Mouse (Mus musculus) frontal cortex, postnatal 14 days (tissue): ENCODE results near the gene Arhgef2.
A peak's percentile ranks its signal among the peaks of the same experiment; 100 is the strongest.
"Not testable (repeated sequence)": the region's sequence is repeated elsewhere in the genome, so short reads cannot be mapped to it uniquely, and the experiment has no call there.

Source experiments
- DNase-seq, 2 experiments: peaks; one replicate each; pipeline ENCODE4 v3.0.0; 2022; ENCODE audit warnings: low spot score in 2 of 2

Arhgef2 gene

DNA sequence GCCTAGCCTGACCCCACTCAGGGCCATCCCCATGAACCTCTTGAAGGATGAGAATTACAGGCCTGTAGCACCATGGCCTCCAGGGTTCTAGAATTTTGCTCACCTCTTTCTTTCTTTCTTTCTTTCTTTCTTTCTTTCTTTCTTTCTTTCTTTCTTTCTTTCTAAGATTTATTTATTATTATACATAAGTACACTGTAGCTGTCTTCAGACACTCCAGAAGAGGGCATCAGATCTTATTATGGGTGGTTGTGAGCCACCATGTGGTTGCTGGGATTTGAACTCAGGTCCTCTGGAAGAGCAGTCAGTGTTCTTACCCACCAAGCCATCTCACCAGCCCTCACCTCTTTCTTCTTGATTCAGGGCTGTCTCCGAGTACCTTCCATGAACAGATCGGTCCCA is at the start of gene Arhgef2:
TSS of gene Arhgef2 (plus strand) at position 301 of the 400 bp plus-strand sequence.
- DNase-seq = not testable (repeated sequence)

DNA sequence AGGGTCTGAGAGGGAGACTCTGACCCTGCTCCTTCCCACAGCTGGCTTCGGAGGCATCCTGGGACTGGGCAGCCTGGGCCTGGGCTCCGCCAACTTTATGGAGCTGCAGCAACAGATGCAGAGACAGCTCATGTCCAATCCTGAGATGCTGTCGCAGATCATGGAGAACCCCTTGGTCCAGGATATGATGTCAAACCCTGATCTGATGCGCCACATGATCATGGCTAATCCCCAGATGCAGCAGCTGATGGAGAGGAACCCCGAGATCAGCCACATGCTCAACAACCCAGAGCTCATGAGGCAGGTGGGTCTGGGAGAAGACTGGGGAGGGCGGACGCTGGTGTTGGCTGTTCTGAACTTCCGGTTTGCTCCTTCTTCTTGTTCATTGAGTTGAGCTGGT is 49.1 kb upstream of the Arhgef2 start:
- DNase-seq = no peak

DNA sequence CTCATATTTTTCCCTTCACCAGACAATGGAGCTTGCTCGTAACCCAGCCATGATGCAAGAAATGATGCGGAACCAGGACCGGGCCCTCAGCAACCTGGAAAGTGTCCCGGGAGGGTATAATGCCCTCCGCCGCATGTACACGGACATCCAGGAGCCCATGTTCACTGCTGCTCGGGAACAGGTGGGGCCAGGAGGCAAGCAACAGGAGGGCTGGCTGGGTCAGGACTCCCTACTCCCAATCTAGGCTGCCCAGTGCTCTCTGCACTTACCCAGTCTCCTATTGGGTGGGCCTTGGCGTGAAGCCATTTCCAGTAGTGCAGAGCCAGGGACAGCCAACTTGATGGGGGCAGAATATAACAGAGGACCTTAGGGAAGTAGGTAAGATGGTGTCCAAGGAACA is 46.2 kb upstream of the Arhgef2 start:
- DNase-seq = no peak

DNA sequence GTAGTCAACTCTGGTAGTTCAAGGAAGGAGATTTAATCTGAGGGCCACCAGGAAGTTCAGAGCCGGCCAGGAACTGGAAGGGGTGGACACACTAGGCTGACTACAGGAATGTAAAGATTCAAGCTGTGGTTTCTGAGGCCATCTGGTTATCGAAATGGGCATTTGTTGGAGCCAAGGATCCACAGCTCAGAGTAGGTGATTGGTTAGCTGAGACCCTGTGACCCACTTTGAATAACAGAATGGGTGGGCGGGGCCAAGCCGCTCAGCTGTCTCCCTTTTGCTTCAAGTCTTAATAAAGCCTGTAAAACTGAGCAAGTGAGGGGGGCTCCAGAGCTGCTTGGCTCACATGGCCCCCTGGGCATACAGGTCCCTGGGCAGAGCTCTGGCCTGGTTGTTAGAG is 43.8 kb upstream of the Arhgef2 start:
- DNase-seq = no peak

DNA sequence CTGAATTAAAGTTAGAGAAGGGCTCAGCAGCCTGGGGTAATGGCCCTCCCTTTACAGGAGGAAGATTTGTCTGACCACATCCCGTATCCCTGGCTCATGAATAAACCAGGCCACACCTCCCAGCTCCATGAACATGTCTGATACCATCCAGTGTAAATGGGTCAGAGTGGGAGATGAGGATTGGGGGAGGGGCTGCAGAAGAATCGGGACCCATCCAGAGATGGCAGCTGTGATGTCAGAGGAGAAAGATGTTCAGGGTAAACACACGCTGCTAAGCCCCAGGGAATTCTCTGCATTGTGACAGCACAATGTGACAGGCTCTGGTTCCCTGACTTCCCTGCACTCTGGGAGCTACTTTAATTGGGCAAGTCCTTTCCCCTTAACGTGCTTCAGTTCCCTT is 42.3 kb upstream of the Arhgef2 start:
- no peak for DNase-seq

DNA sequence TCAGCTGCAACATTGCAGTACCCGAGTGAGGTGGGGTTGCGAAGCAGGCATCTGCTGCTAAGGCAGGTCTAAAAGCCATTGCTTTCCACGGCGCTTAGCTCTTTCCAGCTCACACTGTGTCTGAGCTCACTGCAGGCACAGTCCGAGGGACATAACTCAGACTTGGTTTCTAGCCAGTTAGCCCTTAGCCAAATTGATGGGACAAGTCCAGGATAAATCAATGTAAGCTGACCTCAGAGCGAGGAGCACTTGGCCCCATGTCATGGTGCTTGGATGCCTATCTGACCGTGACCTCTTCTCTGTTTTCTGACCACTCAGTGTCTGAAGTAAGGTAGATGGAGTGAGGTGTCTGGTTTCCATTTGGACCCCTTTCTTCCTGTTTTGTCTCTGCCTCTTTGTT is 41.8 kb upstream of the Arhgef2 start:
- no peak for DNase-seq

DNA sequence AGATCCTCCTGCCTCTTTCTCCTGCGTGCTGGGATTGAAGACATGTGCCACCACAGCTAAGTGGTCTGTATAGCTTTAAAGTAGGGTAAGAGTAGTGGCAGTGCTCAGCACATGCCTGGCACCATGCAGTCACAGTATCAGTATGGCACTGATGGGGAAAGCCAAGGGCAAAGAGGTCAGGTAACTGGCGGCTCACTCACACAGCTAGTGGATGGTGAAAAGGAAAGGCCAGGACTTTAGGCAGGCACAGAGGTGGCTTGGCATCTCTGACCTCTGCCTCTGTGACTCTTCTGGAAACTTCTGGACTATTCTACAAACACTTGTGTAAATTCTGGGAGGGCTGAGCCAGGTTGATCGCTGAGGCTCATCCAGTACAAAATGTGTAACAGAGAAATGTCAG is 39.6 kb upstream of the Arhgef2 start:
- no peak for DNase-seq

DNA sequence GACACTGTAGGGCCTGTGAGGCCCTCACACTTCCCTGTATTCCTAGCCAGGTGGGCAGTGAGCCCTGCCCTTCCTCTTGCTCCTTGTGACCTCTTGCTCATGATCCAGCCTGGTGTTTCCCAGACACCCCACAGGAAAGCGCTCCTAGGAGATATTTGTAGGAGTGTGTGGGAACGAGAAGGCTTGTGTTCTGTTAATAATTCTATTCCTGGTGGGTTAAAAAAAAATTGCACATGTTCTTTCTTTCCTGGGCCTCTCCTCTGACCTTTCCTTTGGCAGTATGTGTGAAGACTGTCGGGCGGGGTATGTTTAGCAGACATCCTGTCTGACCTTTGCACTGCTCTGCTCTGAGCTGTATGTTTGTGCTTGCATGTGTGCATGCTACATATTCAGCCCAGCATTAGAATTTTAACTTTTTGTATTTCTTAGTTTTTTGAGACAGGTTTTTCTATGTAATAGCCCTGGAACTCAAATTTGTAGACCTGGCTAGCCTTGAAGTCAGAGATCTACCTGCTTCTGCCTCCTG is 39.2 kb upstream of the Arhgef2 start:
- no peak for DNase-seq

DNA sequence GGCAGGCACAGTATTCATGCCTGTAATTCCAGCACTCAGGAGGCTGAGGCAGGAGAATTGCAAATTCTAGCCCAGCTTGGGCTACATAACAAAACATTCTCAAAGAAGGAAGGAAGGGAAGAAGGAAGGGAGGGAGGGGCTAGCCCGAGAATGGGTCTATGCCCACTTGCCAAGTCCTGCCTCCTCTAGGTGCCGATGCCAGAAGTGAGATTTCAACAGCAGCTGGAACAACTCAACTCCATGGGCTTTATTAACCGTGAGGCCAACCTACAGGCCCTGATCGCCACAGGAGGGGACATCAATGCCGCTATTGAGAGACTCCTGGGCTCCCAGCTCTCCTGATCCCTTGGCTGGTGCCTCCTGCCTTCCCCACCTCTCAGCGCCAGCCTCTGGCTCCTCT is 37.9 kb upstream of the Arhgef2 start:
- DNase-seq = no peak

DNA sequence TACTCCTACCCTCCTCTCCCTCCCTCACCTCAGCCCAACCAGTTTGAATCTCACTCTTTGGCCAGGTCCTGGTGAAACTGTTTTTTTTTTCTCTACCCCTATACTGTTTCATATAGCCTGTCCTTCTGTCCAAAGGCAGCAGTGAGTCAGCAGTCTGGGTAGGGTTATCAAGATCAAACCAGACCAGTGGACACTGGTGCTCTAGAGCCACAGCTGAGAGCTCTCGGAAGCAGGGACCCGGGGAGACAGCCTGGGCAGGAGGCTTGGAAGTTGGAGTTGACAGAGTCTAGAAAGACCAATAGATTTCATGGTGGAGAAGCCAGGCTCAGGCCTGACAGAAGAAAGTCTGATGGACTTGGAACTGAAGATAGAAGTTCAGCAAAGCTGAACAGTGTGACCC is 37.2 kb upstream of the Arhgef2 start:
- DNase-seq = no peak

DNA sequence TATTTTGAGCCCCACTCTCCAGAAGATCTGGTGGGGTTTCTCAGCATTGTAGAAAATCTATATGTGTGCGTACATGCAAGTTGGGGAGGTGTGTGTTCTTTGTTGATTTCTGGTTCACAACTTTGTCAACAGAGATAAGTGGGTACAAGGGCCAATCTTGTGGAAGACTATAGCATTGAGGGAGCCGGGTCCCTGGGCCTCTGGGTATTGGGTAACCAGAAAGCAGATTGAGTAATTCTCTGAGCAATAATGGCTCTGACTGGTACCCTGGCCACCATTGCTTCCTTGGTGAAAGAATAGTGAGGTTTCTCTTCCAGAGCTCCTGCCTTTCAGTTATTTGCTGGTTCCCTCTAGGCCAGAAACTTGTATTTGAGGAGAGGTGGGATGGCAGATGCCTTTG is 36.7 kb upstream of the Arhgef2 start:
- DNase-seq = no peak

DNA sequence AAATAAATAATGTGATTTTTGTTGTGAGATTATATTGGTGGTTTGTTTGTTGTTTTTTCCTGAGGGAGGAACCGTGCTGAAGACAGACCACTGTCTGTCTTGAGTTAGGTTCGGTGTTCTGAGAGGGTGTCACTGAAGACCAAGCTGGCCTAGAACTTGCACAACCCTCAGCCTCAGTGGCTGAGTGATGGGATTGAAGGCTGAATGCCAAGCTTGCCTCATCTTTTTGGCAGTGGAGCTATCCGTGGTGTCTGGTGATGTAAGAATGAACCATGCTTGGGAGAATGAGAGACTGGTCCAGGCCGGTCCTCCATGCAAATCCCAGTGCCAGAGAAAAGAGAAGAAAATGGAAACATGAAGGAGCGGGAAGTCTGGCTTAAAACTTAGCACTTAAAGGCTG is 36.1 kb upstream of the Arhgef2 start:
- no peak for DNase-seq

DNA sequence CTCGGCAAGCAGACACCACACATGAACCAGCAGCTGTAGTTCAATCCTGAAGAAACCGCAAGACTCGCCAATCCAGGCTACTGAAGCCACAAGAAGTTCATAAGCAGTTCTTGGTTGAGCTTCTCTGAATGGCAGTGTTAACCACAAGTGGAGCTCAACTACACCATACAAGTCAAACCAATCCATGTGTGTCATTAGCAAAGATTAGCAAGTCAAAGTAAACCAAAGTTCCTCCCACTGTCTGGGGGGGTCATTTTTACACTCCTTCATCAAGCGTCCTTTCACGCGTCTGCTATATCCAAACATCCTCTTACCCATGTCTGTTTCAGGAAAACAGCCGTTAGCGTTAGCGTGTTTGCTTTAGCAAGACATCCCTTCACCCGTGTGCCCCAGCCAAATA is 35.4 kb upstream of the Arhgef2 start:
- no peak for DNase-seq

DNA sequence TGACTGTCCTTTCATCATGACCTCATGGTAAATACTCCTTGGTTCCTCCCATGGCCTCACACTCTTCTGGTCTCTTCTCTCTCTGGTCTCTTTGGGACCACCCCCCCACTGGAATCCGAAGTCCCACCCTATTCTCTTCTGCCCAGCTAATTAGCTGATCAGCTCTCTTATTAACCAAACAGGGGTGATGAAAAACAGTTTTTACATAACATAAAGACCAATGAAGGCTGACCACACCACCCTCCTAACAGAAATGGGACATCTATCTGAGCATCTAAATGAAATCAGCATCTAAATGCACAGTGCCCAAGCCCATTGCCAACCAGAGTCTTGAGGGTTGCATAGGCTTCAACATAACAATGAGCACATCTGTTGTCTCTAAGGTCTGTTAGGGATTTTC is 33.9 kb upstream of the Arhgef2 start:
- no peak for DNase-seq

DNA sequence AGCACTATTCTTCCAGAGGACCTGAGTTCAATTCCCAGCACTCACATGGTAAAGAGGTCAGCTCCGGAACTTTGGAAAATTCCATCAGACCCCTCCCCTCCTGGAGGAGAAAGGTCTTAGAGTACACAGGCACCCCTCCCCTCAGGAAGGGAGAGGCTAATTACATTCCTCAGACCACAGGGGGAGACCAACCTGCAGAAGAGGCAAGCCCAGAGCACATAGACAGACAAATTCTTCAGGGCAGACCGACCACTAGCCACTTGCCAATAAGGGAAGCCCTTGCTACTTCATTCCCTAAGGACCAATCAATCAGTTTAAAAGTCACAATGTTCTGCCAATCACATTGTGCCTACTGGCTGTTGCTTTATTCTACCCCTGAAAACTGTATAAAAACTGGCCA is 32.9 kb upstream of the Arhgef2 start:
- DNase-seq = no peak

DNA sequence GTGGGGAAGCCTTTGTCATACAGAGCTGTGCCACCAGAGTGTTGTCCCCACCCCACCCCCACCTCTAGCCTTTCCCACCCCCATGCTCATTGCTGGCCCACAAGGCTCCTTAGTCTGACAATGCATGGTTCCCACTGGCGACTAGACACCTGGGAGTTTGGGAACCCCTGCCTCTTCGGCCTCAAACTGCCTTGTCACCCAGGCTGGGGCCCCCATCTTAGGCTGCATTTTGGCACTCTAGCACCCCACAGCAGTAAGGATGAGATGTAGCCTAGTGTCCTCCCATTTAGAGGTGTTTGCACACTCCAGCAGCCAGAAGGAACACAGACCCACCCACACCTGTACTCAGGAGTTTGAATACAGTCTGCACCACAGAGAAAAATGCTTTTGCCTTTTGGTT is 32.0 kb upstream of the Arhgef2 start:
- no peak for DNase-seq

DNA sequence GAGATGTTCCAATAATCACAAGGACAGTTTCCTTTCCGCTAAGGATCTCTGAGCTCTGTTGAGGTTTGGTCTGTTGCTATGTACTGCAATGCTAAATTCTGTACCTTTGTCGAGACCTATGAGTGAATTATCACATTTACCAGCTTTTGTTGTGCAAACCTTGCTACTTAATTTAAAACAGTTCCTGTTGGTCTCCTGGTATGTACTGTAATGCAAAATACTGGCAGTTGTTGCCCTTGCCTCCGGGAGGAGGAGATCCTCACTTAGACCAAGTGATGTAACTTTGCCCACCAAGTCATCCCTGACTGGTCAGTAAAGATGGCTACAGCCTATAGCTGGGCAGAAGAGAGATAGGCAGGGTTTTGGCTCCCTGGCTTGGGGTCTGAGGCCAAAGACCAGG is 30.2 kb upstream of the Arhgef2 start, which contains the start of gene Ssr2:
TSS of gene Ssr2 (plus strand) at position 337 of the 400 bp plus-strand sequence.
- no peak for DNase-seq

DNA sequence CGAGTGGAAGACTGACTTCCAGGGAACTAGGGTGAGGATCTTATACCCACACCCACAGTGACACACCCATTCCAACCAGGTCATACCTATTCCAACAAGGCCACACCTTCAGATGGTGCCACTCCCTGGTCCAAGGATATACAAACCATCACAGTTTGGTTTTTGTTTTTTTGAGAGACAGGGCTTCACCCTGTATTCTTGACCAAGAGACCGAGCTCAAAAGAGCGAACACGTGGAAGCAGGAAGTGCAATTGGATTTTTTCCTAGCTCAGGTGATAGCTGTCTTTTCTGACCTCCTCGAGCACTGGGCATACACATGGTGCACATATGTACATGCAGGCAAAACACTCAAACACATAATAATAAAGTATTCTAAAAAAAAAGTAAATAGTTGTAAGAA is 27.9 kb upstream of the Arhgef2 start:
- not testable (repeated sequence) for DNase-seq

DNA sequence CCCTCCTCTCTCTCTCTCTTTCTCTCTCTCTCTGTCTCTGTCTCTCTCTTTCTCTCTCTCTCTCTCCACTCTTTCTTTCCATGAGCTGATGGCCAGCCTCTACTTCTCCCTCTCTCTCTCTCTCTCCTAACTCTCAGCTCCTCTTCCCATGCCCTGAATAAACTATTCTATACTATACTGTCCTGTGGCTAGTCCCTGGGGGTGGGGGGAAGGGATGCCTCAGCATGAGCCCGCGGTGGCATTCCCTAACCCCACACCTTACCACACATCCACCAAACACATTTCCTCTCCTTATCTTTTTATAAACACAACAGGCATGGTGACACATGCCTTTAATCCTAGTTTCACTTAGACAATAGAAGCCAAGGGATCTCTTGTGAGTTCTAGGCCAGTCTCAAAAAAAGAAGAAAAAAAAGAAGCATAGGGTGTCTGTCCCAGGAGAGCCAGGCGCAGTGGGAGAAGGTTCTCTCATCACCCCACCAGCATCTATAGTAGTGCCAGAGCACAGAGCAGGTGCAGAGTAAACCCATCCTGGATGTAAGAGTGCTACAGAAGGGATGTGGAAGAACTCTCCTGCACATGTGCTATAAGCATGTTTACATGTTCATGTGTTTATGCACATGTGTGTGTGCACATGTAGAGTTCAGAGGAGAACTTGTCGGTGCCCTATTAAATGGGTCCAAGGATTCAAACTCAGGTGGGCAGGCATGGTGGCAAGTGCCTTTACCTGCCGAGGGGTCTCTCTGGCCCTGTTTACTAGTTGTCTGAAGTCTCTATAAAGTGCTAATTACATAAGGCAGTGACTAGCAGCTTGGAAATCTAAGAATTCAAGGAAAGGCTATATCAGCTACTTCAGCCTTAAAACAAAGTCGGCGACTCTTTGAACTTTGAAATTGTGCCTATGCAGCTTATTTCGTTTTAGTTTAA is 27.0 kb upstream of the Arhgef2 start:
- no peak for DNase-seq

DNA sequence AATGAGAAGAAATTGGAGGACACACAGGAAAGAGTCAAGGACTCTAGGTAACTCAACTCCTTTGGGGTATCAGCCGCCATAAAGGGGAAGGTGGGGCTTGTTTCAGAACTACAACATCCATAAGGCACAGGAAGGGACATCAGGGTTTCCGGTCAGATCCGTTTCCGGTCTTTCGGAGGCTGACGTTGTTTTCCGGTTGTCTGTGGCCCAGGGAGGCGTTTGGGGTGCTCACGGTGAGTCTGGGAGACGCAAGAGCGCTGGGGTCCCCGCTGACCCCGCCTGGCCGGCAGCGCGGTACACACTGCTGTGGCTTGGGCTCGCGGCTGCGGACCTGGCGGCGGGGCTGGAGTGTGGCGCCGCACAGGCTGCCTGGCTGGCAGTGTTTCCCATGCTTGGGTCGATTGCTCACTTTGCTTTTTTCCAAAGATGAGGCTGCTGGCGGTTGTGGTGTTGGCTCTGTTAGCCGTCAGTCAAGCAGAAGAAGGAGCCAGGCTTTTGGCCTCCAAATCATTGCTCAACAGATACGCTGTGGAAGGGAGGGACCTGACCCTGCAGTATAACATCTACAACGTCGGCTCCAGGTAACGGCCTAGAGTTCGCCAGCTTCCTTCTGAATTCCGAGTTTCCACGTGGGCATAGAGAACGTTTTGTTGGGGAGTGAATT is 26.2 kb upstream of the Arhgef2 start:
- peak; percentile 64 to 67 for DNase-seq

DNA sequence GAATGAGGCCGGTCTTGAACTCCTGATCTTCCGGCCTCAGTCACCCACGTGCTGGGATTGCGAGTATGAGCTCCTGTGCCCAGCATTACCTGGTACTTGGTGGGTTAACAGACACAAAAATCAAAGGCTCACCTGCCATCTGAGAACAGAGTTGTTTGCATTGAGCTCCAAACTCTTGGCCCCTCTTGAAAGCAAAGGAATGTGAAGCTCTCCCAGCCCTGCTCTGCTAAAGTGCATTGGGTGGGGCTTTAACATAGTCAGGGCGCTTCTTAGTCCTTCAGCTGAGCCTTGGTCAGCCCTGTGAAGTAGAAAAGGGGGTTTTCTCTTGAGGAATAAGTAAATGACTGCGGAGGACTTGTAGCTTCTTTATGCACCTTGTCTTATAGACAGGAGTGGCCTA is 20.0 kb upstream of the Arhgef2 start:
- no peak for DNase-seq

DNA sequence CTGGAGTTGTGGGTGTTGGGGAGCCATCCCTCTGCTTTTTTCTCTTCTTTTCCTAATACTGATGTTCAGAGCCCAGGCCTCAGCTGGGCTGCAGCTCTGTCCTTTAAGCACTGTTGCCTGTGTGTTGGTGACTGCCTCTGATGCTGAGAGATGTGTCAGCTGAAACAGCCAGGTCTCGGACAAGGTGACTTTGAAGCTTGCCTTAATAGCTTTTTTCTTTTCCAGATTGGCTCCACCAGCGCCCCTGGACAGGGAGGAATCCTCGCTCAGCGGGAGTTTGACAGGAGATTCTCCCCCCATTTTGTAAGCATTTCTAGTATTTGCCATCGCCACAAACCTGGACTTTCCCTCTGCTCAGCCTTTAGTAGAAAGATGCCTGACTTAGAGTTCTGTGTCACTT is 19.1 kb upstream of the Arhgef2 start:
- DNase-seq = no peak

DNA sequence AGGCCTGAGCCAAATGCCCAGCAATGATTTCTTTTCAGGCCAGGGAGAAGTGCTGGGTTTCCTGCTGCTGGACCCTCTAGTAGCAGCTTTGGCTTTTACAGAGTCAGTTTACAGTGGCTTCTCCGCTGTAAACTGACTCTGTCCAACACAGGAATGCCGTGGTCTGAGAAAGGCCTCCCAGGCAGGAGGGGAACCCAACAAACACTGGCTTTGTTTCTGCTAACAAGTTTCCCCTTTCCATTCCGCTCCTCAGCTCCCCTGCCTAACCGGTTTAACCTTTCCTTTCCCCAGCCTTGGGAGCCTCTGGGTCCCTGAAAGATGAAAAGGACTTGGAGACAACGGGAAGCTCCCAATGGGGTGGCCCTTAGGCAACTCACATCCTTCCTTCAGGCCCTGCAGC is 15.5 kb upstream of the Arhgef2 start:
- no peak for DNase-seq
